Mouse (Mus musculus) fat pad, adult 2 months (tissue): Measurements from ENCODE around the gene Klhl13.

Experiments
- DNase-seq: peaks from one replicate; pipeline ENCODE4 v3.0.0-alpha.2; 2011; ENCODE audit warnings: low read depth, low spot score; ENCODE audit errors: extremely low read depth

The Klhl13 gene

DNA sequence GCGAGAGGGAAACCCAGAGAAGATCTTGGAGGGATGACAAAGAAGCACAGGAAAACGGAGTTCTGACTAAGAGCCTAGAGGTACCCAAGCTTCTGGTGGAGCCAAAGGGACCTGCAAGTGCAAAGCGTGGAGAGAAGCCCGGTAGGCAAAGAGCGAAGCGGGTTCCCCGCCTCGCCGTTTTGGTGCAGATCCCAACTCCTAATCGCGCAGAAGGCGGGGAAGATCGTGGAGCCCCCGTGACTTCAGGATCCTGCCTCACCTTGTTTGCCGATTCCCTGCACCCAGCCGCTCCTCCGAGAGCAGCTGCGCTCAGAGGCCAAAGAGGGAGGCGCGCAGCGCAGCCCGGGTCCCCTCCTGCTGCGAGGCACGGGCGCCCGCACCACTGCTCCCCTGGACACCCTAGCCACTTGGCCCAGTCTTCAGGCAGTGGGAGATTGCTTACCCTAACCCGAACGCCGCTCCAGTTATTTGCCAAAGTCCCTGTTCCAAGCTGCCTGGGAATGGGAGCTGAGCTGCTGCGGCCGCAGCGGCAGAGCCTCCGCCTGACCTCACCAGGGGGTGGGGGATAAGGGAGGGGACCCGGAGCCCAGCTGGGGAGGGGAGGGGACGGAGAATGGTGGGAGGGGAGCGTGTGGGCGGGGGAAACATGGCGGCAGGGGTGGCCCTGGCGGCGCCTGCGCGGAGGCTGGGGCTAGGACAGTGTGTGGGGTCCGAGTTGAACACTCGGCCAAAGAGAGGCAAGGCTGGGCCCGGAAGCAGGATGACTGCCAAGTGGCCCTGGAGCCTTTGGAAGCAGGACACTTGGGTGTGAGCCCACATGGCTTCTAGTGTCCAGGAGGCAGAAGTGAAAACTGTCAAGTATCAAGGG, at the start of gene Klhl13:
TSS of gene Klhl13 (minus strand) at position 569 of the 868 bp plus-strand sequence.
- DNase-seq = no peak

DNA sequence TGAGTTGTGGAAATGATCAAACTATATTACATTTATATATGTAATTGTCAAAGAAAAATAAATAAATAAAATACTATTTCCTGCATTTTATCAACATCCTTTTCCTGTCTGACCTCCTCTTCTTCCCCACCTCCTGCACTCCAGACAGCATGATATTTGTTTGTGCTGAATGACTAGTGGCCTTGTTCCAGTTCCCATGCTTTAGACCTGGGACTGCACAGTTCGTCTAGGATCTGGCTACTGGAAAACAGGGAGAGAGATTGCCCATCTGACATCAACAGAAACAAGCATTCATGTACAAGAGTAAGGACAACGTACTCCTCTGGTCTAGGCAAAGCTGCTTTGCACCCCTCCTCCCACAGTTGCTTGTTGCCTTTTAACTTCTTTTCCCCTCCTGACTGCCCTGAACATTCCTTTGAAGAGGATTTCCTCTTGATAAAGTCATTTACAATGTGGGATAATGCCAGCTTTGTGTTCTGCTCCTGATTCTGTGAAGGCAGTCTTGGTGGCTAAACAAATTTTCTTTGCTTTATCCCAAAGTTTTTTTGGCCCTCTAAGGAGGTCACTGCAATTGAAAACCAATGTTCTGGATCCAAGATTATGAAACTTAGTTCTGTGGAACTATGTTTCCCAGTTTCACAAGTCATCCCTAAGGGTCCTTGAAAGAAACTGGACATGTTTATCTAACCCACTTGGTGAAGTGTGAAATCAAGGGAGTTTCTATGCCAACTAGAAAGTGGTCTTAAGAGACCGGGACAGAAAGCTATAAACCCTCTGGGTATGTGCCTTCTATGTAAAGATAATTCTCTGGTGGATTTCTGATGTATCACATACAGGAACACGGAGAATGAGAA, 44.6 kb upstream of the Klhl13 start:
- DNase-seq = no peak

DNA sequence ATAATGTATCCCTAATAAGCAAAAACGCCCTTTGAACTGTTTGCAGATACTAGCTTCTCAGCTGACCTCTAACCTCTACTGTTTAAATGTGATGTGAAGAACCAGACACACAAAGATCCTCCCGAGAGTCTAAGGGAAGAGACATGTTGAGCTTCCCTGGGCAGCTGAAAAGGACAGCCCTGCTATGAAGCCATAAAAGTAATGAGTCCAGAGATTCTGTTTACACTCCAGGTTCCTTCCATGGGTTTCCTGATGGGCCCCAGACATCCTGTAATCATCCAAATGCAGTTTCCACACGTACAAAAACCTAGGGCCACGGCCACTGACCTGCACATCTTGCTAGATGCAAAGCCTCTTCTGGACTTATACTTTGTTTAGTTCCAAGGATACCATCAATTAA, 23.8 kb upstream of the Klhl13 start:
- no peak for DNase-seq

DNA sequence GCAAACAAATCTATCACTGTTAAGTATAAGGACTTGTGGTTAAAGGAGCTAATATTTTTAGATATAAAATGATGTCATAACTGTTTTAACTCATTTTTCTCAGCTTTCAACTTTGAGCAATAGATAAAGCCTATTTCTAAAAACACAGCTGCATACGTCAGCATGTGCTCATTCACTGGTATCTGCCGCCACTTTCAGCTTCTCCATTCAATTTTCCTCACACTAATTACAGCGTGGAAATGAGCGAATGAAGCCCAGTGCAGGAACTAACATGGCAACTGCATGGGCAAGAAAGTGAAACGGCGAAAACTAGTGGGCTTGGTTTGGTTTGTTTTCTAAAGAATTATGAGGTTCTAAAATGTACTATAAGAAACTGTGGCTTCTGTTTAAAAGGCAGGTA, 1.4 kb downstream of the Klhl13 start:
- no peak for DNase-seq

DNA sequence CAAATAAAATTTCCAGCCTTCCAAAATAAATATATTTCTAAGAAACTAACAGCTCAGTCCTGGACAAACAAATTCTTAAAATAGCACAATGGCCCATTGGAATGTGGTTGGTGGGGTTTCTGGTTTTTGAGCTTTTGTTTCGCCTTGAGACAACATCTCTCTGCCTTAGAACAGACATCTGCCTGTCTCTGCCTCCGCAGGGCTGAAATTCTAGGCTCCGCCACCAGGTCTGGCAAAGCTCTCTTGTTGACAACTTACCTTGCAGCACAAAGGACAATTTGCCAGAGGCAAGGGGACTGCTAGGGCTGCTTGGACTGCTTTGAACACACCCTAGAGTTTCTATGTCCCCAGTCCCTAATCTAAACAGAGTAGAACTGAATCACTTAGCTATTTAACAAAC, 4.4 kb downstream of the Klhl13 start:
- no peak for DNase-seq

DNA sequence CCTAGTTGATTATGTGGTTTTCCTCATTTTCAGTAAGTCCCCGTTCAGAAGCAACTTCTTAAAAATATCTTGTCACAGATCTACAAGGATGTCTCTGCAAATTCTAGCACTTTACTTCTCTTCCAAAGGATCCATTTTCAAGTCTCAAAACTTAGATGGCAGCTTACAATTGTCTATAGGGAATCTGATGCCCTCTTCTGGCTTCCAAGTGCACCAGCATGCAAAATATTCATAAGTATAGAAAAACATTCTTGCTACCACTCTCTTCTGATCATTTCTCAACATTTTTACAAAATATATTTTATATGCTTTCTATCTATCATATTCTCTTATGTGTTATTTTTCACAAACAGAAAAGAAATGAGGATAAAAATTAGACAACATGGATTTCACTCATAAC, 14.8 kb downstream of the Klhl13 start:
- DNase-seq = no peak

DNA sequence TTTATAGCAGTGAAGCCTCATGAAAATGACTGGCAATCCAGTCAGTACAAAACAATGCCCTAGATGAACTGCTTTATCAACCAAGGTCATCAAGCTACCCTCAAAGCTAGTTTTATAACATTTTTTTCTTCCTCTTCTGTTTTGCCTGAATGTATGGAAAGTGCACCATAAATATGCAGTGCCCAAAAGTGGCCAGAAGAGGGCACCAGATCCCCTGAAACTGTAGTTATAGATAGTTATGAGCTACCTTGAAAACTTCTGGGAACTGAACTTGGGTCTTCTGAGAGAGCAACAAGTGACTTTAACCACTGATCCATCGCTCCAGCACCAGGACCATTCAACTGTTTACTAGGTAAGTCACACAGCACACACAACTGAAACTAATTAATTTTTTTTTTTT, 36.8 kb downstream of the Klhl13 start:
- DNase-seq = no peak

DNA sequence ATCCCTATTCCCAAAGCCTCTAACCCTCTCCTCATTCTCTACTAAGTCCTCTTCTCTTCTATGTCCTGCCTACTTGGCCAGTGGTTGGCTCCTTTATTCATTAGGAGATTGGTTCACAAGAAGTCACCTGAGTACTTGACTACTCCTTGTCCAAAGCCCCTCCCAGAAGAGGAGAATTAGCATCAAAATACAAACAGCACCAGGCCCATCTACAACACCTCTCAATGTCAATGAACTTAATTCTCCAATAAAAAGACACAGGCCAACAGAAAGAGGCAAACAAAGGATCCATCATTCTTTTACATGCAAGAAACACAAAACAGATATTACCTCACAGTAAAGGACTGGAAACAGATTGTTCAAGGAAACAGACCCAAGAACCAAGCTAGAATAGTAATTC, 46.0 kb downstream of the Klhl13 start:
- no peak for DNase-seq

DNA sequence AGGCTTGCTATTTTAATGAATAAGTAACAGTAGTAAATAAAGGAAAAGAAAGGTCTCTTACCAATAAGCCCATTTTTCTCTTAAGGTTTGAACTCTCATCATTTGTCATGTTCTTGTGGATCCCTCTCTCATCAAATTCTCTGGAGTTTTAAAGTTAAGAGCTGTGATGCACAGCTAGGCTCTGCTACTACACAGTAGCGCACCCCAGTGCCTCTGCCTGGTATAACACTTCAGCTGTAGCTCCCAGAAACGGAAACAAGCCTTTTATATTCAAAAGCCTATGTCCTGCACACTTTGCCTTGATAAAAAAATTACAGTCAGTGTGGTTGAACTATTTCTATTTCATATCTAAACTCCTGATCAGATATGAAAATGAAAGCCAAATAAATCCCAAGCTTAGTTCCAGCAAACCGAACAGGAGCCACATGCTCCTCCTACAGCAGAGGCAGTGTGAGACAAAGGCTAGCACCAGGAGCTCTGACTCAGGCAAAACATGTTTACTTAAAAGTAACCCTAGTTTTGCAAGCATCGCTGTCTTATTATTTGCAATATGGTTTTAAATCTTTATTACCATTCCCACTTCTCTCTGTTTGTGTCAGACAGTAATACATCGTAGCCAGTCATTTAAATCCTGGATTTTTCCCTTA, 68.8 kb downstream of the Klhl13 start:
- no peak for DNase-seq

DNA sequence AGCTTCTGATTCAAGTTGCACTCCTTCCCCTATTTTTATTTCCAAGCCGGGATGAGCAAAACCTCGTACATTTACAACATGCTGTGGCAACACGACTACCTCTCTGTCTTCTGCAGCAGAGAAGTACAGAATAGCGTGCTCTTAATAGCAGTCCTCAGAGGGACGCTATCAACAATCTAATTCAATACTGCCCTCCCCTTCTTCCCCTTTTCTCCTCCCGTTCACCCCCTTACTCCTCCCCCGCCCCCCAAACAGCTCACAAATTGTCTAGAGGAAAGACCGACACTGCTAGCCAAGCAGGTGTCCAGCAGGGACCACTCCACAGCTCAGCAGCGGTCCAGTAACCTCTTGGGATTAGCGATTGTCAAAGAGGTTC, 79.5 kb downstream of the Klhl13 start:
- no peak for DNase-seq

DNA sequence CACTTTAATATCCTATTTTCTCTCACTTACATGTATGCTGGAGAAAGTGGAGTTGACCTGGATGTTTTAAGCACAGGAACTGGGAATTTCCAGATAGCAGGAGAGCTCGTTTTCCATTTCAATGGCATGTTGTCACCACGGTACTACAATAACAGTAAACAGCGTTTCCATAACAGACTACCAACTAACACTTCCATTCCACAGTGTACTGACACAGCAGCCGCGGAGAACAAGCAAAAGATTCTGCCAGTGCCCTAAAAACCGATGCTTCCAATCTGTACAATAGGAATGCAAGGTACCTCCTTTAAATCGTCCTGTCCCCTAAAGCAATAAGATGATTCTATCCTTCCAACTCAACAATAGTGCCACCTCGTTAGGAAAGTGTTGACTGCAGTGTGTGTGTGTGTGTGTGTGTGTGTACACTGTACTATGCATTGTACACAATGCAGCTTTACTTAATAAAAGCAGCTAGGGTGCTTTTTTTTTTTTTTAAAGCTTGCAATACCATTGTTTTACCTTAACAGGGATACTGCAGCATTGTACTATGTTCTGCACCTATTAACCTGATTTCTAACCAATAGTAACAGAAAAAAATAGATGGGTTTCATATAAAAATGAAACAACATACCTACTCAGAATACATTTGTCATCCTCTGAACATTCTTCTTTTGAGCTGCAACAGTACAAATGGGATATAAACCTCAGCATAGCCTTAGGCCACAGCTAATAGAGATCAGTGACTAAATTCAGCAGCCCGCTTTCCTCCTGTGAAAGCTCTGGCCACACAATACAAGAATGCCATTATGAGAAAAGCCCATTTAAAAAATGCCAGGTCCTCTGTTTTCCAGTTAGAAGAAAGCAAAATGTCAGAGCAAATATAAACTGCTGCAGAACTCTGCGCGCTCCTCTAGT, 80.1 kb downstream of the Klhl13 start:
- no peak for DNase-seq

DNA sequence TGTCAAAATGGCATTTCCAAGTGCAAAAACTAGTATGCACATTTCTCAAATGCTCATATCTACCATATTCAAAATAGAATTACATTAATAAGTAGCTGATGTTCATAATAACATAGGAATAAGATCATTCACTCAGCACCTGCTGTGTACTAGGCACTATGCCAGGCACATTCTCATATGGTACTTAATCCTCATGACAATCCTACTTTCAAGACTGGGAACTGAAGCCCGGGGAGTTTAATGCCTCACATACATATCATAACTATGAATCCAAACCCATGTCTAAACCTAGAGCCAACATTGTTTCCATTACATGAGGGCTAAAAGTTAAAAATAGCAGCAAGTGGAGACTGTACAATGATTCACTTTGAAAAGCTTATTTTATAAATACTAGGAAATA, 97.3 kb downstream of the Klhl13 start:
- DNase-seq = no peak

DNA sequence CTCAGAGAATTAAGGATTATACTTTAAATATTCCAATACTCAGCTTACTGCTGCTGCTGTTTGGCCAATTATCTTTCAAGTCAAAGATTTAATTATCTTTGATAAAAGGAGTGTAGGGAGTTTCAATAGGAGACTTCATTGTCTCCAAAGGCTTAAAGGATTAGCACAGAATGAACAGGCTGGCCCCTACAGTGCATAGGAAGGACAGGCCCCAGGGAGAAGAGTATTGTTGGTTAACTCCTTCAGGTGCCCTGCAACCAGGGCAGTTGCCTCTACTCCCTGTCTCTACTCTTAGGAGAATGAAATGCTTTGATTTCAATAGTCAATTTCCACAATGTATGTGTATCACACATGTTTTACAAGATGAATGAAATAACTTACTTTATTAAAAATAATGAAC, 116.1 kb downstream of the Klhl13 start:
- no peak for DNase-seq
